Mouse (Mus musculus): ENCODE measurements at regions not wholly inside any gene's neighbourhood (a gene's known extent, or its start where the extent isn't known, plus 50 kb on each side); places are given as distances from the start of the nearest gene placed in this dataset.

DNA sequence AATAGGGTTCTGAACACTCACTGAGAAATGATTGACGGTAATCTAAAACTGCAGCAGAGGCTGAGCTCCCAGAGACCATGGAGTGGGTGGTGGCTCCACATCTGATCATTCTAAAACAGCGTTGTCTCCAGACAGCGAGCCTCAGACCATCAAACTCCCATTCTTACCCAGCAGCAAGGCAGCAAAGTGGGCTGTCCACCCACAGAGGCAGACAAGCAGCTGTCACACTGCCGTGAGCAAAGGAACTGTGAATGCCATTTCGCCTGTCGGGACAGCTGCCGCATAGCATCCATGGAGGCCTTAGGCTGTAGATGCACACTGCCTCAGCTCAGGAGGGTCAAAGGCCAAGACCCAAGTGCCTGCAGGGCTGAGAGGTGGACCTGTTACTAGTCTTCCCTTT, 167.3 kb downstream of the Hunk start:
- no peak overlapping the region for H3K4me3 ChIP-seq (replicated peaks; ENCODE audit: insufficient read depth, low read depth, low read length)
- H3K27ac ChIP-seq (ENCODE audit: insufficient read depth, low read length), result no peak overlapping the region
- 81% methylated on average over 7 of the region's 7 CpGs for WGBS
- no peak for DNase-seq
- TF ChIP-seq CTCF (IDR thresholded peaks at IDR 0.05; ENCODE audit: borderline replicate concordance, insufficient read depth, low read depth, low read length) (no peak), POLR2A (IDR thresholded peaks at IDR 0.05; ENCODE audit: borderline replicate concordance, insufficient read depth, low read length) (no peak)
- no peaks in the 10 kb centered on the region for H3K4me1 ChIP-seq (ENCODE audit: control insufficient read depth, insufficient read depth, low read length)
- H3K27me3 ChIP-seq (ENCODE audit: control insufficient read depth, insufficient read depth, low read length), result no peaks in the 10 kb centered on the region

DNA sequence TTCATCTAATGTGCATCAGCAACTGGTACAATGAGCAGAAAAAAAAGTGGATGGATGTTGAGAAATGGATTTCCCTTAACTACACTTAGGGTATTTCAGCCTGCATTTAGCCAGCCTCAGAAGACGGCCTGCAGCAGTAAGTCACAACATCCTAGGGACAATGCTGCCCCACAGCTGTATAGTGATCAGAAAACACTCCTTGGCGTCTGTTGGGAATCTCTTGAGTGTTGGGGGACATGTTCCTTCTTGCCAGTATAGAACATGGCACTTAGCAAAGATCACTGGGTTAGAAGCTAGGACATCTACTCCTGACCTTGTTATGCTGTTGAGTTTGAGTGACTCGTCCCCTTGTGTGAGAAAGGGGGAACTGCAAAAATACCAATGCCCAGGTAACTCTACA, 165.2 kb downstream of the Hunk start:
- no peak for DNase-seq
- 74% methylated on average over 3 of the region's 3 CpGs for WGBS
- H3K4me3 ChIP-seq (replicated peaks; ENCODE audit: insufficient read depth, low read depth, low read length), result no peak overlapping the region
- TF ChIP-seq CTCF (IDR thresholded peaks at IDR 0.05; ENCODE audit: borderline replicate concordance, insufficient read depth, low read depth, low read length) (no peak), POLR2A (IDR thresholded peaks at IDR 0.05; ENCODE audit: borderline replicate concordance, insufficient read depth, low read length) (no peak)
- H3K4me1 ChIP-seq (ENCODE audit: control insufficient read depth, insufficient read depth, low read length), result no peaks in the 10 kb centered on the region
- no peak overlapping the region for H3K27ac ChIP-seq (ENCODE audit: insufficient read depth, low read length)
- H3K27me3 ChIP-seq (ENCODE audit: control insufficient read depth, insufficient read depth, low read length), result no peaks in the 10 kb centered on the region

DNA sequence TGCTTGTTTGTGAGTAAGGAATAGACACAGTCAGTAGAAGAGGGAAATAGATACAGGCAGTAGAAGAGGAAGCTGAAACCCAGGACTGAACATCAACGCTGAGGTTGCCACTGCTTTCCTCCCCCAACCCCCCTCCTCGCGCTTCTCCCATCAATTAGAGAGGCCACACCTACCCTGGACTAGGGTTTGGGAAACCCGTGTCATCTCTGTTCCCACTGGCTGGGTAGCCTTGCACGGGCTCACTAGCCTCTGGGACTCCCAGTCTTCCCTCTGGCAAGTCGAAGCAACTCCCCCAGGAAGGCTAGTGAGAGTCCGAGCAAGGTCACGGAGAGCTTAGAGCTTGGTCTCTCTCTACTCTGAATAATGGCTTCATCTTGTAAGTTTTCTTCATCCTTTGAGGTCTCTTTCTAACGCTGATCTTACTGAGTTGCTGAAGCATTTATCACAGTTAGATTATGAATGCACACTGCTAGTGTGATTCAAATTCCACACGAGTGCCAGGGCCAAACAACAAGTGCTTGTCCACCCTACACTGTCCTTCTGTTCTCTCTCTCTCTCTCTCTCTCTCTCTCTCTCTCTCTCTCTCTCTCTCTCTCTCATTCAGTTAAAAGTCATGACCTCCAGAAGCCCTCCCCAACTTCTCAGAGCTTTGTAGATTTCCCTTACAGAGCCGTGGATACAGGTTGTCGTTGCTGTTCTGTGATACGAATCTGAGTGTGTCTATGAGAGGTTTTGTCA, 164.4 kb downstream of the Hunk start:
- DNase-seq, result no peak
- TF ChIP-seq CTCF (IDR thresholded peaks at IDR 0.05; ENCODE audit: borderline replicate concordance, insufficient read depth, low read depth, low read length) (no peak), POLR2A (IDR thresholded peaks at IDR 0.05; ENCODE audit: borderline replicate concordance, insufficient read depth, low read length) (no peak)
- Histone ChIP-seq H3K27ac (ENCODE audit: insufficient read depth, low read length) (no peak overlapping the region), H3K4me1 (ENCODE audit: control insufficient read depth, insufficient read depth, low read length) (no peaks in the 10 kb centered on the region), H3K4me3 (replicated peaks; ENCODE audit: insufficient read depth, low read depth, low read length) (no peak overlapping the region), H3K27me3 (ENCODE audit: control insufficient read depth, insufficient read depth, low read length) (no peaks in the 10 kb centered on the region)
- 66% methylated on average over 13 of the region's 13 CpGs for WGBS

All from cerebellum, adult 2 months (tissue).